Mouse (Mus musculus) lung, embryonic 14.5 days (tissue): ENCODE results near the gene Treml2. TPM values are rescaled to one million over a fixed set of nuclear protein-coding genes. Genes with fewer than 3 reads are reported as not detected.

Experiments
- ATAC-seq: fragments of 200-750 bp; cut with Nextera tagmentation; 2 replicates; pipeline ENCODE4 v1.8.0; 2017; ENCODE audit warnings: mild to moderate bottlenecking, moderate TSS enrichment, moderate library complexity; ENCODE audit not compliant: insufficient read depth
- DNase-seq: peaks from one replicate; pipeline ENCODE4 v3.0.0-alpha.2; 2015
- H3K27ac ChIP-seq: fragments of 300-500 bp; sonication (generic); 2 replicates; pipeline ENCODE4 v1.5.1; 2014; ENCODE audit warnings: low read depth, mild to moderate bottlenecking, moderate library complexity
- H3K27me3 ChIP-seq: fragments of 300-500 bp; sonication (generic); 2 replicates; pipeline ENCODE4 v1.6.1; 2014; ENCODE audit warnings: low read length, control low read depth; ENCODE audit not compliant: insufficient read depth
- H3K36me3 ChIP-seq: fragments of 300-500 bp; sonication (generic); 2 replicates; pipeline ENCODE4 v1.6.1; 2014; ENCODE audit warnings: control low read depth; ENCODE audit not compliant: insufficient read depth
- H3K4me1 ChIP-seq: fragments of 300-500 bp; sonication (generic); 2 replicates; pipeline ENCODE4 v1.6.1; 2014; ENCODE audit warnings: antibody characterized with exemption, control low read depth; ENCODE audit not compliant: insufficient read depth
- H3K4me2 ChIP-seq: fragments of 300-500 bp; sonication (generic); 2 replicates; pipeline ENCODE4 v1.6.1; 2014; ENCODE audit warnings: mild to moderate bottlenecking
- H3K4me3 ChIP-seq: fragments of 300-500 bp; sonication (generic); 2 replicates; pipeline ENCODE4 v1.5.1; 2014; ENCODE audit warnings: low read depth, low read length
- H3K9ac ChIP-seq: fragments of 300-500 bp; sonication (generic); 2 replicates; pipeline ENCODE4 v1.6.1; 2014
- H3K9me3 ChIP-seq: fragments of 300-500 bp; sonication (generic); 2 replicates; pipeline ENCODE4 v1.6.1; 2016; ENCODE audit warnings: low read depth, low read length, control low read depth
- CTCF ChIP-seq: IDR thresholded peaks from 2 replicates; pipeline ENCODE4 v1.5.1; 2016; ENCODE audit warnings: antibody characterized with exemption, low read depth
- WGBS: fragments of 180-500 bp; shearing (Covaris S2); extraction: QIAGEN DNeasy Blood & Tissue Kit; methylation state at CpG from one replicate; pipeline ENCODE4 v1.1.7; 2014; 5-methylcytosine and 5-hydroxymethylcytosine counted together
- polyA plus RNA-seq: library from polyadenylated mRNA; unstranded; fragments of >200 nt; fragmentation: Nextera tagmentation; extraction: Ambion mirVana; gene quantifications from 2 replicates; pipeline ENCODE4 v1.2.1, GENCODE M21; 2014

Gene Treml2
- 0.12 and 0.43 TPM in 2 replicates for polyA plus RNA-seq

DNA sequence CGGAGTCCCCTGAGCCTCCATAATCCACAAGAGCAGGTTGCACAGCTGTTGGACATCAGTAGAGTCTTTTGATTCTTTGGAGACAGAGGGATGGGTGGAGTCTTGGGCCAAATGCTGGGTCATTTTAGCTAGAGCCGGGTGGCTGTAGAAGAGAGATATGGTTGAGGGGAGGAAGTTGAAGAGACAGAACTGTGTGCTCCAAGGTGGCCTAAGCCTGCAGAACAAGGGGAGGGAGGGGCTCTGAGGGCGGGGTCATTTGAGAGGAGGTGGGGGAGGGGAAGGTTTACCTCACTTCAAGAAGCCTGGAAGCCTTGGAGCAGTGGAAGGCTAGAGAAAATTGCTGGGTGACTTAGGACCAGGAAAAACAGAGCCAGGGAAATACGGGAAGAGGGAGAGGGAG lies at the start of gene Treml2:
Gene Treml2, plus strand, starts transcription at position 296 of the 400 bp plus-strand sequence.
- ATAC-seq = no peak; the same call in 1 of the 2 replicates
- Histone ChIP-seq H3K9me3 (no peaks in the 10 kb centered on the region), H3K9ac (no peak within 1 kb of the TSS), H3K4me1 (no peaks in the 10 kb centered on the region), H3K27me3 (no peaks in the 10 kb centered on the region), H3K4me2 (peak within 1 kb of the TSS; percentile 25; the same call in 1 of the 2 replicates), H3K36me3 (no peaks in the 10 kb centered on the region), H3K4me3 (no peak within 1 kb of the TSS; the same call in 1 of the 2 replicates), H3K27ac (no peak within 1 kb of the TSS)
- TF ChIP-seq CTCF = no peak
- WGBS = 10% methylated on average over 3 of the region's 4 CpGs
- no peak for DNase-seq

DNA sequence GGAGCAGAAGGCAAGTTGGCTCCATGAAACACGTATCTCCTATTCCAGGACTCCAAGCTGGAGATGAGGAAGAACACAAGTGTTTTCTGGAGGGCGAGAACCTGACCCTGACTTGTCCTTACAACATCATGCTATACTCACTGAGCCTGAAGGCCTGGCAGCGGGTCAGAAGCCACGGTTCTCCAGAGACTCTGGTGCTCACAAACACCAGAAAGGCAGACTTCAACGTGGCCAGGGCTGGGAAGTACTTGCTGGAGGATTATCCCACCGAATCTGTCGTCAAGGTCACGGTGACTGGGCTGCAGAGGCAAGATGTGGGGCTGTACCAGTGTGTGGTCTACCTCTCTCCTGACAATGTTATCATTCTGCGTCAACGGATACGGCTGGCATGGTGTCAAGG lies 49.8 kb upstream of the Treml2 start:
- no peaks in the 10 kb centered on the region for H3K4me1 ChIP-seq
- no peak for TF ChIP-seq CTCF
- DNase-seq (no peak), ATAC-seq (no peak)
- no peaks in the 10 kb centered on the region for H3K9me3 ChIP-seq
- 77% methylated on average over 11 of the region's 11 CpGs for WGBS
- H3K27ac ChIP-seq = no peak overlapping the region
- no peaks in the 10 kb centered on the region for H3K27me3 ChIP-seq
- H3K4me3 ChIP-seq = no peak overlapping the region
- no peak overlapping the region for H3K4me2 ChIP-seq
- no peak overlapping the region for H3K9ac ChIP-seq
- H3K36me3 ChIP-seq = no peaks in the 10 kb centered on the region

DNA sequence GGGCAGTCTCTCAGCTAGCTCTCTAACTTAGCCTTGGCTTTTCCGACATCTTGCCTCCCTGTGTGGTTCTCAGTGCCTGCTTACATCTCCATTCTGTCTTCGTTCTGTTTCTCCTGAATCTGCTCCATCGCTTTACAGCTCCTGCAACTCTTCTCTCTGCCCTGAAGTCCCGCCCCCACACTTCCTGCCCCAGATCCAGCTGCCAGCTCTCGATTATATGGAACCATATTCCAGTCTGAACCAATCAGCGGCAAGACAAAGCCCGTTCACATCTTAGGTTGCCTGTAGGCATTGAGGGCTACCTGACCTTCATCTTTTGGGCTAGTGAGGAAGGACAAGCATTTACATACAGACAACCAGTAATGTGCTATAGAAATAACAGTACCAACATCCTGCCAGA lies 48.7 kb upstream of the Treml2 start:
- TF ChIP-seq CTCF = no peak
- Histone ChIP-seq H3K9me3 (no peaks in the 10 kb centered on the region), H3K4me2 (no peak overlapping the region), H3K36me3 (no peaks in the 10 kb centered on the region), H3K4me3 (no peak overlapping the region), H3K9ac (no peak overlapping the region), H3K27ac (no peak overlapping the region), H3K4me1 (no peaks in the 10 kb centered on the region), H3K27me3 (no peaks in the 10 kb centered on the region)
- DNase-seq (no peak), ATAC-seq (no peak)
- WGBS = 88% methylated on average over 7 of the region's 7 CpGs

GRCm38 (mm10) chr17:48256575-48256974 lies 42.7 kb upstream of the Treml2 start:
- no peak overlapping the region for H3K4me3 ChIP-seq
- H3K36me3 ChIP-seq = no peaks in the 10 kb centered on the region
- ATAC-seq = no peak
- no peaks in the 10 kb centered on the region for H3K9me3 ChIP-seq
- H3K4me2 ChIP-seq = no peak overlapping the region
- no peaks in the 10 kb centered on the region for H3K27me3 ChIP-seq
- H3K9ac ChIP-seq = no peak overlapping the region
- no peaks in the 10 kb centered on the region for H3K4me1 ChIP-seq
- DNase-seq = no peak
- TF ChIP-seq CTCF = no peak
- no peak overlapping the region for H3K27ac ChIP-seq

- DNase-seq = no peak
- Histone ChIP-seq H3K4me2 (no peak overlapping the region), H3K4me1 (no peaks in the 10 kb centered on the region), H3K9ac (no peak overlapping the region), H3K4me3 (no peak overlapping the region), H3K27ac (no peak overlapping the region), H3K36me3 (no peaks in the 10 kb centered on the region), H3K9me3 (no peaks in the 10 kb centered on the region), H3K27me3 (no peaks in the 10 kb centered on the region)
- TF ChIP-seq CTCF = no peak
- ATAC-seq = no peak
- 68% methylated on average over 2 of the region's 2 CpGs for WGBS
These were observed 37.4 kb upstream of the Treml2 start for GRCm38 (mm10) chr17:48261868-48262267.

DNA sequence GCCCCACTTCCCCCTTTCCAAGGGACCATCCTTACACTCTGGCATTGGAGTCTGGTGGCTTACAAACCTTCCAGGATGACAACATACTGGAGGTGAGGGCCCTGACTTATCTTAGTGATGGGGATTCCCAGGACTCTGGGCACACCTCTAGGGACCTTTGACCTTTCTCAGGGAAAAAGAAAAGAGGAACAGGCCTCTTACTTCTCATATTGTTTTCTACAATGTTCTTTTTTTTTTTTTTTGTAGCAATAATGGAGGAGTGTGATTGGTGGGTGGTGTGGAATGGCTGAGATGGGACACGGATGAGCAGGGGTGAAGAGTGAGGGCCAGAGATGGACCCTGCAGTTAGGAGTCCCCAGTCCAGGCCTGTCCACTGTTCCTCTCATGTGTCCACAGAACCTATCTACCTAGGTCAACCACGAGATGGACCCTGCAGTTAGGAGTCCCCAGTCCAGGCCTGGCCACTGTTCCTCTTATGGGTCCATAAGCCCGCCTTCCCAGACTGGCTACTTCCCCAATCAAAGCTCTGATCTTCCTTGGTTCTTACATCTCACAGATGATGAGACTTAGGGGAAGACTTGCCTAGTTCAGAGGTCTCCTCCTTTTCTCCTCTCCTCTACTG lies 35.4 kb upstream of the Treml2 start, which contains the start of gene Treml4:
Gene Treml4, plus strand, starts transcription at position 555 of the 622 bp plus-strand sequence.
- DNase-seq = no peak
- Histone ChIP-seq H3K4me1 (no peaks in the 10 kb centered on the region), H3K36me3 (no peaks in the 10 kb centered on the region), H3K27ac (no peak within 1 kb of the TSS), H3K9me3 (no peaks in the 10 kb centered on the region), H3K27me3 (no peaks in the 10 kb centered on the region), H3K9ac (no peak within 1 kb of the TSS), H3K4me3 (no peak within 1 kb of the TSS), H3K4me2 (no peak within 1 kb of the TSS)
- TF ChIP-seq CTCF = no peak
- no peak for ATAC-seq
- 86% methylated on average over 3 of the region's 3 CpGs for WGBS

DNA sequence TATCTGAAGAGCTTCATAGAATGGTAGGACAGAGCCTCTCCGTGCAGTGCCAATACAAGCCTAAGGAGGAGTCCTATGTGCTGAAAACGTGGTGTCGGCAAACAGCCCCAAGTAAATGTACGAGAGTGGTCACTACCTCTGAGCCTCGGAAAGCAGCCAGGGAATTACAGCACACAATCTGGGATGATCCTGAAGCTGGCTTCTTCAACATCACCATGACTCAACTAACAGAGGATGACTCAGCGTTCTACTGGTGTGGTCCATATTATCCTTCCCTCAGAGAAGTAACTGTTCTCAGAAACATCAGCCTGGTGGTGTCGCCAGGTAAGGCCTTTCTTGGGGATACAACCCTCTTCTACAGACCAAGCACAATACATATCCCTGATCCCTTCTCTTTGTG lies 34.6 kb upstream of the Treml2 start:
- Histone ChIP-seq H3K27ac (no peak overlapping the region), H3K4me1 (no peaks in the 10 kb centered on the region), H3K4me3 (no peak overlapping the region), H3K9ac (no peak overlapping the region), H3K9me3 (no peaks in the 10 kb centered on the region), H3K36me3 (no peaks in the 10 kb centered on the region), H3K4me2 (no peak overlapping the region), H3K27me3 (no peaks in the 10 kb centered on the region)
- DNase-seq (no peak), ATAC-seq (no peak)
- TF ChIP-seq CTCF = no peak
- WGBS = 88% methylated on average over 7 of the region's 7 CpGs

DNA sequence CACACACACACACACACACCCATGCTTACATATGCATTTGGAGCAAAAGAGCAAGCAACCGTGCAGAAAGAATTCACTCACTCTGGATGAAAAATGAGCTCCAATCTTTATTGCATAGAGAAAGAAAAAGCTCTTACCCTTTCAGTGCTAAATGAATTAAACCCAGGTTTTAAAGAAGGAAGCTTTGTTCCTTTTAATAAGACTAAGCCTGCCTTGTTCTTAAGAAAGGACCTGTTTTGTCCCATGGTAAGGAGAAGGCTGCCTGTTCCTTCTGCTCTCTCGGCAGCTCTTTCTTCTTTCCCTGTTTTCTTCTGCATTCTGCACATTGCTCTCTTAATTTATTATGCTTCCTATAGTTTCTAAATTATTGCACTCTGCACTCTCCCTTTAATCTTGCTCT lies 33.2 kb upstream of the Treml2 start:
- 18% methylated on average over 2 of the region's 2 CpGs for WGBS
- ATAC-seq = no peak
- no peak for DNase-seq
- H3K9ac ChIP-seq = no peak overlapping the region
- no peak overlapping the region for H3K4me3 ChIP-seq
- H3K4me1 ChIP-seq = no peaks in the 10 kb centered on the region
- no peak overlapping the region for H3K27ac ChIP-seq
- no peak for TF ChIP-seq CTCF
- H3K27me3 ChIP-seq = no peaks in the 10 kb centered on the region
- H3K4me2 ChIP-seq = no peak overlapping the region
- no peaks in the 10 kb centered on the region for H3K36me3 ChIP-seq
- H3K9me3 ChIP-seq = no peaks in the 10 kb centered on the region
